Mouse (Mus musculus) CH12.LX (cell line): ENCODE measurements at regions not wholly inside any gene's neighbourhood (a gene's known extent, or its start where the extent isn't known, plus 50 kb on each side); places are given as distances from the start of the nearest gene placed in this dataset.

ENCODE experiments used
- EP300 ChIP-seq: IDR thresholded peaks from 2 replicates; pipeline ENCODE4 v1.6.1; 2011; ENCODE audit warnings: low read length, improper control_type of control experiment
- POLR2A ChIP-seq: IDR thresholded peaks from 2 replicates; pipeline ENCODE4 v1.6.1; 2011; ENCODE audit warnings: low read depth, mild to moderate bottlenecking, improper control_type of control experiment, low read length
- RAD21 ChIP-seq: IDR thresholded peaks from 2 replicates; pipeline ENCODE4 v1.6.1; 2011; ENCODE audit warnings: low read depth, mild to moderate bottlenecking, low read length, improper control_type of control experiment, moderate library complexity
- RCOR1 ChIP-seq: conservative IDR thresholded peaks from 2 replicates; pipeline ENCODE4 v1.6.1; 2012; ENCODE audit warnings: low read depth, mild to moderate bottlenecking, inconsistent platforms, low read length, improper control_type of control experiment

DNA sequence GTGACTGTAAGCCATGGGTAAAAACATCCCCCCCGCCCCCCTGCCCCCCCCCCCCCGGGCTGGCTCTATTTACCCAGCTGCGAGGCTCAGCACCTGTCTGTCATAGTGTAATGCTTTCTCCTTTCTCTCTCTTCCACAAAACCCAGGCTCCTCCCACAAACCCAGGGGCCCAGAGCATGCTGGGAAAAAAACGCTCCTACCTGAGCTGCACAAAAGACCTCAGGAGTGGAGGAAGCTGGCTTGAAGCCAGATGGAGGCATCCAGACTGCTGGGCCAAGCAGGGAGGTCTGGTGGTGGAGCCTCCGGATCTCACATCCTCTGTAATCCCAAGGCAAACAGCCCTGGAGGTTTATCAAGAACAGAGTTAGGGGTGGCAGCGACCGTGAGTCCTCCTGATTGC is 553.6 kb downstream of the Med13l start:
- TF ChIP-seq EP300, result no peak
- TF ChIP-seq POLR2A, result no peak
- TF ChIP-seq RAD21, result no peak
- TF ChIP-seq RCOR1, result no peak
